Mouse (Mus musculus) ES-E14 (cell line): ENCODE measurements around the gene Kazald1.

Experiments
- CHD2 ChIP-seq: IDR thresholded peaks from 2 replicates; pipeline ENCODE4 v1.6.1; 2014; ENCODE audit warnings: mild to moderate bottlenecking, low read depth, low read length, inconsistent platforms
- HCFC1 ChIP-seq: IDR thresholded peaks from 2 replicates; pipeline ENCODE4 v1.6.1; 2012; ENCODE audit warnings: low read length, inconsistent platforms, borderline replicate concordance; ENCODE audit not compliant: insufficient read depth
- MAFK ChIP-seq: IDR thresholded peaks from 2 replicates; pipeline ENCODE4 v1.6.1; 2014; ENCODE audit warnings: mild to moderate bottlenecking, low read depth, low read length, inconsistent platforms; ENCODE audit not compliant: insufficient read depth
- ZC3H11A ChIP-seq: IDR thresholded peaks from 2 replicates; pipeline ENCODE4 v1.6.1; 2012; ENCODE audit warnings: low read depth, mild to moderate bottlenecking, inconsistent platforms, low read length, borderline replicate concordance
- ZNF384 ChIP-seq: IDR thresholded peaks from 2 replicates; pipeline ENCODE4 v1.6.1; 2012; ENCODE audit warnings: low read depth, low read length, inconsistent platforms

DNA sequence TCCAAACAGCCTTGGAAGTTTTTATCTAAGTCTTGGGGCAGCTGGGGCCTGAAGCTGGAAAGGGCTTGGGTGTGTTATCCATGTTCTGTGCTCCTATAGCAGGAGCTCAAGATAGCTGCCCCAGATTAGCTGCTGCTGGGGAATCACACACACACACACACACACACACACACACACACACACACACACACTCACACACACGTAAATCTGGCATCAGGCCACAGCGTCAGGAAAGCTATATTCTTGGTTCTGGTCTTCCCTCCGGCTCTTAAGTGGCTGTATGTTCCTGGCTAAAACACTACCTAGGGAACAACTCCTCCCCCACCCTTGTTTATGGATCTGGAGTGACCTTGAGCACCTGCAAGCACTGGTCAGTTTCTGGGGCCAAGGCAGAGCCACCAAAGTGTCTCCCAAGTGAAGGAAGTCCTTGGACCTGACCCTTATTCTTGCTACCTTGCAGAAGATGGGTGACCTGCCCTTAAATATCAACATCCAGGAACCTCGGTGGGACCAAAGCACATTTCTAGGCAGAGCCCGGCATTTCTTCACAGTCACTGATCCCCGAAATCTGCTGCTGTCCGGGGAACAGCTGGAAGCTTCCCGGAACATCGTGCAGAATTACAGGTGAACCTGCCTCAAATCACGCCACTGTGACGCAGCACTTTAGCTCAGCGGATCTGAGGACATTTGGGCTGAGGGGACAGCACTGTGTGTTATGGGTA, 26.2 kb upstream of the Kazald1 start:
- TF ChIP-seq ZNF384 = no peak
- no peak for TF ChIP-seq MAFK
- TF ChIP-seq CHD2 = no peak
- no peak for TF ChIP-seq ZC3H11A
- no peak for TF ChIP-seq HCFC1
